In the genomic region with DNA sequence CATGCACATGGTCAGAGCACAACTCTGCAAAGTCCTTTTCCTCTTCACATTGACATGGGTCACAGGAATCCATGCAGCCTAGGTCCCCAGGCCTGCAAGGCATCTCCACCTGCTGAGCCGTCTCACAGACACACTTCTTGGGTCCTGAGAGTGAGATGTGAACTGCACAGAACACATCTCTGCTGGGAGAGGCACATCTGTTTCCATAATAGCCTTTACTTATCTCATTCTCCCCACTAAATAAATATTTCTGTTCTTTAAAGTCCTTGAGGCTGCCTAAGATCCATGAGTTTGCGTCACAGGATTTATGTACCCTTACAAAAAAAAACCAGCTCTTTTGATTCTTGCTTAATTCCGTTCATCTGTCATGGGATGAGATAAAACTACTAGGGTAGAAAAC, we compare ENCODE assay signal across 24 mouse cellular contexts.
A peak's percentile ranks its signal among the peaks of the same experiment; 100 is the strongest.
DNase-seq lines count a peak whose midpoint lies in the region; ATAC-seq and TF ChIP-seq lines count a peak whose summit lies in the region.
"Had no signal": no experiment of that assay in that cellular context is flagged by ENCODE, and none has a peak within 500 bp of the region (broad histone marks: within the 10 kb centered on the region; RNA-seq: fewer than 3 reads in every experiment).

No protein-coding gene starts in this region.

- WGBS in kidney, postnatal 0 days = 38% methylated on average over 3 of the region's 3 CpGs
- 20% methylated on average over 3 of the region's 3 CpGs for WGBS in midbrain, embryonic 14.5 days
- WGBS in midbrain, embryonic 13.5 days = 16% methylated on average over 3 of the region's 3 CpGs

- no peaks in the 10 kb centered on the region for H3K27me3 ChIP-seq in kidney, postnatal 0 days (ENCODE audit: insufficient read depth, low read length)
- H3K27me3 ChIP-seq in midbrain, embryonic 14.5 days (ENCODE audit: control insufficient read depth, insufficient read depth, low read length) = no peaks in the 10 kb centered on the region
- H3K27me3 ChIP-seq in midbrain, embryonic 13.5 days = no peaks in the 10 kb centered on the region
- H3K27me3 ChIP-seq: embryonic facial prominence, embryonic 12.5 days; forebrain, embryonic 12.5 days; heart, embryonic 13.5 days; hindbrain, embryonic 12.5 days had no signal

- ATAC-seq in kidney, postnatal 0 days (replicated peaks; ENCODE audit: low FRiP score, low read depth) = no peak
- ATAC-seq in midbrain, embryonic 14.5 days (ENCODE audit: low FRiP score, low TSS enrichment) = no peak
- no peak for ATAC-seq in midbrain, embryonic 13.5 days
- ATAC-seq: activated CD4-positive, CD25-positive, alpha-beta regulatory T cell, adult 4 months; CD4-positive, CD25-positive, alpha-beta regulatory T cell, adult 4 months; hindbrain, embryonic 16.5 days had no signal

- no peak overlapping the region for H3K27ac ChIP-seq in kidney, postnatal 0 days
- H3K27ac ChIP-seq in midbrain, embryonic 14.5 days (replicated peaks; ENCODE audit: low read depth, low read length) = peak overlapping the region; percentile 45; the same call in 1 of the 2 replicates
- no peak overlapping the region for H3K27ac ChIP-seq in midbrain, embryonic 13.5 days
- H3K27ac ChIP-seq: embryonic facial prominence, embryonic 12.5 days; forebrain, embryonic 12.5 days; heart, embryonic 13.5 days; hindbrain, embryonic 12.5 days had no signal

- H3K4me2 ChIP-seq in kidney, postnatal 0 days (ENCODE audit: low read length) = no peak overlapping the region
- H3K4me2 ChIP-seq in midbrain, embryonic 14.5 days (ENCODE audit: low read length) = no peak overlapping the region
- H3K4me2 ChIP-seq in midbrain, embryonic 13.5 days (replicated peaks) = no peak overlapping the region
- H3K4me2 ChIP-seq: embryonic facial prominence, embryonic 12.5 days; forebrain, embryonic 12.5 days; heart, embryonic 13.5 days; hindbrain, embryonic 12.5 days had no signal

- no peak overlapping the region for H3K4me3 ChIP-seq in kidney, postnatal 0 days (replicated peaks; ENCODE audit: low read depth, low read length)
- H3K4me3 ChIP-seq in midbrain, embryonic 14.5 days (replicated peaks; ENCODE audit: low read depth, low read length) = no peak overlapping the region
- no peak overlapping the region for H3K4me3 ChIP-seq in midbrain, embryonic 13.5 days (replicated peaks)
- H3K4me3 ChIP-seq: embryonic facial prominence, embryonic 12.5 days; forebrain, embryonic 12.5 days; heart, embryonic 13.5 days; hindbrain, embryonic 12.5 days had no signal

- no peaks in the 10 kb centered on the region for H3K36me3 ChIP-seq in kidney, postnatal 0 days (ENCODE audit: insufficient read depth, low read length)
- H3K36me3 ChIP-seq in midbrain, embryonic 14.5 days (ENCODE audit: control insufficient read depth, insufficient read depth, low read length) = no peaks in the 10 kb centered on the region
- no peaks in the 10 kb centered on the region for H3K36me3 ChIP-seq in midbrain, embryonic 13.5 days
- H3K36me3 ChIP-seq: embryonic facial prominence, embryonic 12.5 days; forebrain, embryonic 12.5 days; G1E; heart, embryonic 13.5 days; hindbrain, embryonic 12.5 days had no signal

- TF ChIP-seq POLR2A in brain, embryonic 14.5 days (IDR thresholded peaks at IDR 0.05; ENCODE audit: borderline replicate concordance, extremely low read depth, insufficient read depth, insufficient read length, poor library complexity, severe bottlenecking) = no peak

- no peak for TF ChIP-seq CTCF in kidney, postnatal 0 days (IDR thresholded peaks at IDR 0.05; ENCODE audit: low read depth)
- TF ChIP-seq CTCF in brain, embryonic 14.5 days (IDR thresholded peaks at IDR 0.05; ENCODE audit: borderline replicate concordance, extremely low read depth, insufficient read depth, insufficient read length) = no peak

- H3K9ac ChIP-seq in kidney, postnatal 0 days (ENCODE audit: low read depth, low read length) = no peak overlapping the region
- no peak overlapping the region for H3K9ac ChIP-seq in midbrain, embryonic 14.5 days (replicated peaks; ENCODE audit: low read length)
- no peak overlapping the region for H3K9ac ChIP-seq in midbrain, embryonic 13.5 days (replicated peaks)
- H3K9ac ChIP-seq: embryonic facial prominence, embryonic 12.5 days; forebrain, embryonic 12.5 days; forebrain, postnatal 0 days; heart, embryonic 13.5 days; hindbrain, embryonic 12.5 days had no signal

- H3K4me1 ChIP-seq in kidney, postnatal 0 days (replicated peaks; ENCODE audit: insufficient read depth, low read length) = 0 out of 2 replicates have a peak, but pooled peaks cover 6% of the 10 kb centered on the region
- no peaks in the 10 kb centered on the region for H3K4me1 ChIP-seq in midbrain, embryonic 14.5 days (ENCODE audit: control insufficient read depth, insufficient read depth, low read length)
- H3K4me1 ChIP-seq in midbrain, embryonic 13.5 days (replicated peaks) = peaks cover 15% of the 10 kb centered on the region
- H3K4me1 ChIP-seq: embryonic facial prominence, embryonic 12.5 days had no signal

- H3K9me3 ChIP-seq in kidney, postnatal 0 days (replicated peaks; ENCODE audit: low read length) = no peaks in the 10 kb centered on the region
- H3K9me3 ChIP-seq in midbrain, embryonic 14.5 days (ENCODE audit: control insufficient read depth, low read length) = no peaks in the 10 kb centered on the region
- no peaks in the 10 kb centered on the region for H3K9me3 ChIP-seq in midbrain, embryonic 13.5 days
- H3K9me3 ChIP-seq: embryonic facial prominence, embryonic 12.5 days; forebrain, embryonic 12.5 days; heart, embryonic 13.5 days; hindbrain, embryonic 12.5 days had no signal

- DNase-seq in adrenal gland, adult (ENCODE audit: inconsistent age in 2 of 2, low spot score in 1 of 2) = peak; percentile 10 to 69
- DNase-seq in adrenal gland, postnatal 10 days = no peak
- DNase-seq in kidney, postnatal 0 days (ENCODE audit: low spot score) = peak; percentile 16
- DNase-seq in kidney, postnatal 25 days = no peak
- DNase-seq in midbrain, embryonic 14.5 days = no peak
- DNase-seq in brain, embryonic 14.5 days (ENCODE audit: low read depth) = peak; percentile 8
- no peak for DNase-seq in embryo, embryonic 10 days (ENCODE audit: low spot score)
- DNase-seq: adrenal gland, adult 2 months; B cell, adult 2 months; cerebellum, adult 11 months; cerebellum, adult 8-10 months; cerebellum, postnatal 14 days; forebrain, postnatal 0 days; gastrocnemius, postnatal 25 days; heart, postnatal 4 days had no signal

Comparison
In these comparisons a context has a peak if more than half of its experiments do, and no peak if none do; other contexts are left out.
1. DNase-seq: peak in adrenal gland, adult (2 of 2), kidney, postnatal 0 days (single experiment) and brain, embryonic 14.5 days (single experiment); none in adrenal gland, postnatal 10 days (single experiment), kidney, postnatal 25 days (0 of 2), midbrain, embryonic 14.5 days (single experiment) and embryo, embryonic 10 days (single experiment).